Mouse (Mus musculus): ENCODE data around the gene Asap2. TPM values are rescaled to one million over a fixed set of nuclear protein-coding genes. Genes with fewer than 3 reads are reported as not detected.

The Asap2 gene
- polyA plus RNA-seq, 1 experiment from 2014 or later = 17.4 TPM

- H3K4me3 ChIP-seq (replicated peaks) = no peak overlapping the region
- 84% methylated on average over 6 of the region's 6 CpGs for WGBS
- no peak overlapping the region for H3K9ac ChIP-seq (replicated peaks)
- ATAC-seq (ENCODE audit: insufficient number of reproducible peaks, insufficient read depth, low FRiP score, low TSS enrichment, low read depth) = no peak
- H3K4me2 ChIP-seq = no peak overlapping the region
- H3K4me1 ChIP-seq (replicated peaks) = peaks cover 45% of the 10 kb centered on the region
- peaks cover 41% of the 10 kb centered on the region for H3K36me3 ChIP-seq
- no peak overlapping the region for H3K27ac ChIP-seq
- H3K9me3 ChIP-seq = no peaks in the 10 kb centered on the region
- no peaks in the 10 kb centered on the region for H3K27me3 ChIP-seq
Observed at GRCm38 (mm10) chr12:21168149-21168548, 177.9 kb downstream of the Asap2 start.

- Histone ChIP-seq H3K9ac (replicated peaks) (no peak overlapping the region), H3K4me3 (replicated peaks) (no peak overlapping the region), H3K27ac (no peak overlapping the region), H3K36me3 (peaks cover 47% of the 10 kb centered on the region), H3K4me1 (replicated peaks) (peaks cover 10% of the 10 kb centered on the region), H3K9me3 (no peaks in the 10 kb centered on the region), H3K27me3 (no peaks in the 10 kb centered on the region), H3K4me2 (no peak overlapping the region)
- 80% methylated on average over 11 of the region's 11 CpGs for WGBS
- no peak for ATAC-seq (ENCODE audit: insufficient number of reproducible peaks, insufficient read depth, low FRiP score, low TSS enrichment, low read depth)
Observed at GRCm38 (mm10) chr12:21171776-21172490, 181.7 kb downstream of the Asap2 start.

GRCm38 (mm10) chr12:21173847-21174412, 183.7 kb downstream of the Asap2 start:
- WGBS = 85% methylated on average over 7 of the region's 7 CpGs
- H3K9me3 ChIP-seq = no peaks in the 10 kb centered on the region
- ATAC-seq (ENCODE audit: insufficient number of reproducible peaks, insufficient read depth, low FRiP score, low TSS enrichment, low read depth) = no peak
- H3K4me2 ChIP-seq = no peak overlapping the region
- H3K36me3 ChIP-seq = peaks cover 54% of the 10 kb centered on the region
- H3K4me3 ChIP-seq (replicated peaks) = no peak overlapping the region
- no peak overlapping the region for H3K9ac ChIP-seq (replicated peaks)
- H3K27me3 ChIP-seq = no peaks in the 10 kb centered on the region
- H3K4me1 ChIP-seq (replicated peaks) = no peaks in the 10 kb centered on the region
- no peak overlapping the region for H3K27ac ChIP-seq

GRCm38 (mm10) chr12:21176399-21176798, 186.1 kb downstream of the Asap2 start:
- no peak for ATAC-seq (ENCODE audit: insufficient number of reproducible peaks, insufficient read depth, low FRiP score, low TSS enrichment, low read depth)
- Histone ChIP-seq H3K4me2 (no peak overlapping the region), H3K4me1 (replicated peaks) (no peaks in the 10 kb centered on the region), H3K36me3 (peaks cover 33% of the 10 kb centered on the region; the same call in 1 of the 2 replicates), H3K4me3 (replicated peaks) (no peak overlapping the region), H3K9me3 (no peaks in the 10 kb centered on the region), H3K27me3 (no peaks in the 10 kb centered on the region), H3K27ac (no peak overlapping the region), H3K9ac (replicated peaks) (no peak overlapping the region)
- WGBS = 88% methylated on average over 5 of the region's 5 CpGs

- no peaks in the 10 kb centered on the region for H3K4me1 ChIP-seq (replicated peaks)
- no peaks in the 10 kb centered on the region for H3K27me3 ChIP-seq
- H3K4me2 ChIP-seq = no peak overlapping the region
- no peaks in the 10 kb centered on the region for H3K9me3 ChIP-seq
- no peak overlapping the region for H3K27ac ChIP-seq
- ATAC-seq (ENCODE audit: insufficient number of reproducible peaks, insufficient read depth, low FRiP score, low TSS enrichment, low read depth) = no peak
- H3K36me3 ChIP-seq = peaks cover 25% of the 10 kb centered on the region; the same call in 1 of the 2 replicates
- no peak overlapping the region for H3K9ac ChIP-seq (replicated peaks)
- H3K4me3 ChIP-seq (replicated peaks) = no peak overlapping the region
Observed at GRCm38 (mm10) chr12:21177123-21177698, 187.0 kb downstream of the Asap2 start.

- Histone ChIP-seq H3K27me3 (no peaks in the 10 kb centered on the region), H3K9ac (replicated peaks) (no peak overlapping the region), H3K4me3 (replicated peaks) (no peak overlapping the region), H3K36me3 (peaks cover 17% of the 10 kb centered on the region; the same call in 1 of the 2 replicates), H3K4me2 (no peak overlapping the region), H3K27ac (no peak overlapping the region), H3K4me1 (replicated peaks) (no peaks in the 10 kb centered on the region), H3K9me3 (no peaks in the 10 kb centered on the region)
- no peak for ATAC-seq (ENCODE audit: insufficient number of reproducible peaks, insufficient read depth, low FRiP score, low TSS enrichment, low read depth)
- WGBS = 78% methylated on average over 6 of the region's 6 CpGs
Observed at GRCm38 (mm10) chr12:21180091-21180490, 189.8 kb downstream of the Asap2 start.

GRCm38 (mm10) chr12:21182786-21183185, 192.5 kb downstream of the Asap2 start:
- no peak overlapping the region for H3K4me2 ChIP-seq
- H3K27me3 ChIP-seq = no peaks in the 10 kb centered on the region
- no peak overlapping the region for H3K4me3 ChIP-seq (replicated peaks)
- no peaks in the 10 kb centered on the region for H3K9me3 ChIP-seq
- no peaks in the 10 kb centered on the region for H3K4me1 ChIP-seq (replicated peaks)
- no peak for ATAC-seq (ENCODE audit: insufficient number of reproducible peaks, insufficient read depth, low FRiP score, low TSS enrichment, low read depth)
- H3K36me3 ChIP-seq = peaks cover 21% of the 10 kb centered on the region
- H3K27ac ChIP-seq = no peak overlapping the region
- 89% methylated on average over 4 of the region's 4 CpGs for WGBS
- no peak overlapping the region for H3K9ac ChIP-seq (replicated peaks)

GRCm38 (mm10) chr12:21183321-21183720, 193.1 kb downstream of the Asap2 start:
- ATAC-seq (ENCODE audit: insufficient number of reproducible peaks, insufficient read depth, low FRiP score, low TSS enrichment, low read depth) = no peak

GRCm38 (mm10) chr12:21186145-21186544, 195.9 kb downstream of the Asap2 start:
- H3K27me3 ChIP-seq = no peaks in the 10 kb centered on the region
- no peak overlapping the region for H3K4me2 ChIP-seq
- no peak overlapping the region for H3K27ac ChIP-seq
- H3K9ac ChIP-seq (replicated peaks) = no peak overlapping the region
- no peak for ATAC-seq (ENCODE audit: insufficient number of reproducible peaks, insufficient read depth, low FRiP score, low TSS enrichment, low read depth)
- H3K36me3 ChIP-seq = peaks cover 36% of the 10 kb centered on the region
- no peaks in the 10 kb centered on the region for H3K9me3 ChIP-seq
- no peak overlapping the region for H3K4me3 ChIP-seq (replicated peaks)
- no peaks in the 10 kb centered on the region for H3K4me1 ChIP-seq (replicated peaks)
- 92% methylated on average over 1 of the region's 1 CpGs for WGBS

More at GRCm38 (mm10) chr12:21183321-21183720, 193.1 kb downstream of the Asap2 start:
- Histone ChIP-seq H3K27me3 (no peaks in the 10 kb centered on the region), H3K36me3 (peaks cover 24% of the 10 kb centered on the region), H3K4me3 (replicated peaks) (no peak overlapping the region), H3K4me2 (no peak overlapping the region), H3K9ac (replicated peaks) (no peak overlapping the region), H3K27ac (no peak overlapping the region), H3K9me3 (no peaks in the 10 kb centered on the region), H3K4me1 (replicated peaks) (no peaks in the 10 kb centered on the region)
- WGBS = 80% methylated on average over 6 of the region's 6 CpGs

GRCm38 (mm10) chr12:21188880-21189279, 198.6 kb downstream of the Asap2 start:
- WGBS = 59% methylated on average over 4 of the region's 4 CpGs
- H3K36me3 ChIP-seq = peaks cover 39% of the 10 kb centered on the region

GRCm38 (mm10) chr12:21191546-21191945, 201.3 kb downstream of the Asap2 start:
- 87% methylated on average over 2 of the region's 2 CpGs for WGBS
- H3K27ac ChIP-seq = no peak overlapping the region
- H3K4me2 ChIP-seq = no peak overlapping the region
- H3K4me1 ChIP-seq (replicated peaks) = no peaks in the 10 kb centered on the region
- H3K36me3 ChIP-seq = peaks cover 37% of the 10 kb centered on the region
- H3K27me3 ChIP-seq = no peaks in the 10 kb centered on the region
- ATAC-seq (ENCODE audit: insufficient number of reproducible peaks, insufficient read depth, low FRiP score, low TSS enrichment, low read depth) = no peak
- H3K9me3 ChIP-seq = no peaks in the 10 kb centered on the region
- no peak overlapping the region for H3K4me3 ChIP-seq (replicated peaks)
- no peak overlapping the region for H3K9ac ChIP-seq (replicated peaks)

More at GRCm38 (mm10) chr12:21188880-21189279, 198.6 kb downstream of the Asap2 start:
- H3K4me2 ChIP-seq = no peak overlapping the region
- H3K4me1 ChIP-seq (replicated peaks) = no peaks in the 10 kb centered on the region
- H3K27me3 ChIP-seq = no peaks in the 10 kb centered on the region
- no peak overlapping the region for H3K27ac ChIP-seq
- no peaks in the 10 kb centered on the region for H3K9me3 ChIP-seq
- no peak for ATAC-seq (ENCODE audit: insufficient number of reproducible peaks, insufficient read depth, low FRiP score, low TSS enrichment, low read depth)
- no peak overlapping the region for H3K4me3 ChIP-seq (replicated peaks)
- no peak overlapping the region for H3K9ac ChIP-seq (replicated peaks)
